Mouse (Mus musculus) Muller cell, postnatal 12 days (primary cell): ENCODE measurements around the gene Arhgap8.

ENCODE experiments used
- DNase-seq: peaks from one replicate; pipeline ENCODE4 v3.0.0-alpha.2; 2015; ENCODE audit errors: inconsistent ontology term

The Arhgap8 gene

DNA sequence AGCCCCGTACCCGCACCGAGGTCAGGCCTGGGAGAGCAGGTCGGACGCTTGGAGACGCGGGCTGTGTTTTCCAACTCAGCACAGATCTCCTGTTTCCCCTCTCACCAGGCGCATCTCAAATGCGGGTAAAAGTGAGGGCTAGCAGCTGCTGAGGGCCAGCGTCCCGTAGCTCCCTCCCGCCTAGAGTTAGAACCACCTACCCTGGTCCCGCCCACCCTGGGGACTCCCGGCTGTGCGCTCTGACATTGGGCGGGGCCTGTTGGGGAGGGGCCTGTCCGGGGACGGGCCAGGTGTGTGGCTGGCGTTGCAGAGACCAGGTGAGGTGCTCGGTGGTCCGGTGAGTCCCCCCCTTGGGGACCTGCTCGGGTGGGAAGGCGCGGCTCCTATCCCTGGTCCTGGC, at the start of gene Arhgap8:
Arhgap8 (plus strand) TSS at position 262 of the 400 bp plus-strand sequence.
- DNase-seq, result peak; percentile 7

DNA sequence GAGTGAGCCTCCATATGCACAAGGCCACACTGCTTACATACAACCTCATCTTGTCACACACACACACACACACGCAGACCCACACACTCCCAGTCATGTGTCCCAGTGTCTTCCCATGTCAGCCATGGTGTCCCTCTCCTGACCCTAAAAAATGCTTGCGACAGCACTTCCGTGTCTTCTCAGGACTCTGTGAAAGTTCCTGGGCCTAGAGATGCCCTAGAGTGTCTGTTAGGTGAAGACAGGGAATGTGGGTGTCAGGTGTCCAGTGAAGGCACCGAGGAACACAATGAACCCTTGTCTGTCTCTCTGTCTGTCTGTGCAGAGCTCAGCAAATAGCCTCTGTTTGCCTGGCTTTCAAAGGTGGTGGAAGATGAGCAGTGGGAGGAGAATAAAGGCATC, 49.2 kb upstream of the Arhgap8 start:
- DNase-seq, result no peak

DNA sequence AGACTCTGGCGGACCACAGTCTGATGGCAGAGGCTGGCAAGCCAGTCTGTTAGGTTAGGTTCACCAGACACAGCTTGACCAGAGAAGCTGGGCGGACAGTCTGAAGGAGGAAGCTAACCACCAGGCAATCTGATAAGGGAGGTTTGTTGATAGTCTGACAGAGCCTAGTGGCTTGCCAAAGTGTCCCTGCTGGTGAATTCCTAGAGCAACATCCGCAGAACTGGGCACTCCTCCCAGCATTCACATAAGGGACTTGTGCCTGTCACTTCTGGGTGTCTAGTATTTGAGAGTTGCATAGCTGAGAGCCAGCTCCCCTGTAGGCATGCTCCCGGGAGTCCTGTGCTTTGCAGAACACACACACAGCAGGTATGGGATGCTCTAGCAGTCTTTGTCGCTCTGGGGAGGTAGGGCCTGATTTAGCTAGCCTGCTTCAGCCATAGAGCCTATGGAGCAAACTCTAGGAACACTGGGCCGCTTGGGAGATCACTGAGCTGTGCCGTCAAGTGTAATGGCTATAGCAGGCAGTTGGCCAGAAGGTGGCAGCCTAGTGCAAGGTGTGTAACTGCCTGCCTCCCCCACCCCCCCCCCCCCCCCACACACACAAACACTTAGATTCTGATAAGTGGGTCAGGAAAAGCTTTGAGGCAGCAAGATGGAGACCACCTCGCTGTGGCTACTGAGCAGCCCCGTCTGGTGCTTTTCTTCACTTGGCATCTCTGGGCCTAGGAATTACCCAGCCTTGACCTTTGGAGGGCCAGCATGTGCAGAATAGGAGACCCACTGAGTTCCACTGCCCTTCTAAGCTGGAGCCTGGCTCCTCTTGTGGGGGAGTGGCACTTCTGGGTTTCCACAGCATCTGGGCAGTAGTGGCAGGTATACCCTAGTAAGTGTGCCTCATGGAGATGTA, 48.2 kb upstream of the Arhgap8 start:
- DNase-seq, result peak; percentile 68

DNA sequence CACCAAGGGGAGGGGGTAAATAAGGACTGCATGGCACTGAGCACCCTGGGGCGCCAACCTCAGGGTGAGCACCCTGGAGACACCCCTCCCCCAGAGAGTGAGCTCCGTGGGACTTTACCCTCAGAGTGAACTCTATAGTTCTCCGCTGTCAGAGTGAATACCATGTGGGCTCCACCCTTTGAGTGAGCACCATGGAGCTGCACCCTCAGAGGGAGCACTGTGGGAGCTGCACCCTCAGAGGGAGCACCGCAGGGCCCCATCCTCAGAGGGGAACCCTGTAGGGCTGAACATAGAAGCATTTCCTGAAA, 47.6 kb upstream of the Arhgap8 start:
- DNase-seq, result no peak

DNA sequence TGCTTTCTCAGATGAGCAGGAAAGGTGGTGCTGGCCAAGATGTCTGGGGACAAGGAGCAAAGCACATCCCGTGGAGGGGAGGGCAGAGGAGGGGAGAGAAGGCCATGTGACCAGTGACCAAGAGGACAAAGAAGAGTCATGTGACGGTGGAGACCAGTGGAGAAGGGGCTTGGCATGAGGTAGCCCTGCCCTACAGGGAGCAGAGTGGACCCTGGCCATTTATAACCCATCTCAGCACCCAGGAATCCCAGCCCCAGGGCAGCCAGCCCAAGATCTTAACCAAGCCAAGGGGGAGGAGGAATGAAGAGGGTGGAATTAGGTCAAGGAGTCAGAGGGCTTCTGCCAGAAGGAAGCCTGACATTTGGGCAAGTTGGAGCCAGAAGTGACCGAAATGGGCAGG, 47.2 kb upstream of the Arhgap8 start:
- DNase-seq, result no peak

GRCm38 (mm10) chr15:84674329-84675067, 45.4 kb upstream of the Arhgap8 start:
- DNase-seq, result no peak

GRCm38 (mm10) chr15:84675317-84675716, 44.5 kb upstream of the Arhgap8 start:
- no peak for DNase-seq

DNA sequence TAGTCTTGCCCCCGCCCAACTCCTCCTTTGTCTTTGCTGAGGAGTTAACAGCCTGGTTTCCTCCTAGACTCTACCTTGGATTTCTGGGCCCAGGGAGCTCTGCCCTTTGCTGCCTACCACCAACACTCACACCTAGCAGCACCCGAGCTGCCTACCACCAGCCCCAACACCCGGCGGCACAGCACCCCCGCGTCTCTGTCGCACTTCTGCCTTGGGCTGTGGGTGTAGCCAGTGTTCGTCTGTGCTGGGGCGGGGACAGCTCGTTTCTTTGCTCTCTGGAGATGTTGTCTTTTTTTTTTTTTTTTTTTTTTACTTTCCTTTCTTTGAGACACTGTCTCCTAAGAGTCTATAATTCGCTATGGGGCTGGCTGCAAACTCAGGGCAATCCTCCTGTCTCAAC, 41.9 kb upstream of the Arhgap8 start:
- DNase-seq, result no peak

- no peak for DNase-seq
Measured at GRCm38 (mm10) chr15:84679090-84679489, 40.8 kb upstream of the Arhgap8 start.

DNA sequence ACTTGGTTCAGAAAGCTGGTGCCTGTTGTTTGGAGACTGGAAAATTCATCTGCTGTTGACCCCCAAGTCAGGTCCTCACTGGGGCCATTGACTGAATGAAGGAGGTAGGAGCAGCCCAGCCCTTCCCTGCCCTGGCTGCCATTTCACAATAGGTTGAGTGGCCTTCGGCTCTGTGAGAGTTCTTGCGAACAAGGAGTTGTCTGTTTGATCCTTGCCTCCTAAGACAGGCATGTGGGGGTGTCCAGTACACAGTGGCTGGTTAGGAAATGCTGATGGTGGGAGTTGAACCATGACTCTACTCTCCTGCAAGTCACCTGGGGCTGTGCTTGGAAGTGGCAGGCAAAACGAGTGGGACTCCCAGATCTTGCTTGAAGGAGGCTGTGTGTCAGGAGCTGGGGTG, 40.1 kb upstream of the Arhgap8 start:
- no peak for DNase-seq

DNA sequence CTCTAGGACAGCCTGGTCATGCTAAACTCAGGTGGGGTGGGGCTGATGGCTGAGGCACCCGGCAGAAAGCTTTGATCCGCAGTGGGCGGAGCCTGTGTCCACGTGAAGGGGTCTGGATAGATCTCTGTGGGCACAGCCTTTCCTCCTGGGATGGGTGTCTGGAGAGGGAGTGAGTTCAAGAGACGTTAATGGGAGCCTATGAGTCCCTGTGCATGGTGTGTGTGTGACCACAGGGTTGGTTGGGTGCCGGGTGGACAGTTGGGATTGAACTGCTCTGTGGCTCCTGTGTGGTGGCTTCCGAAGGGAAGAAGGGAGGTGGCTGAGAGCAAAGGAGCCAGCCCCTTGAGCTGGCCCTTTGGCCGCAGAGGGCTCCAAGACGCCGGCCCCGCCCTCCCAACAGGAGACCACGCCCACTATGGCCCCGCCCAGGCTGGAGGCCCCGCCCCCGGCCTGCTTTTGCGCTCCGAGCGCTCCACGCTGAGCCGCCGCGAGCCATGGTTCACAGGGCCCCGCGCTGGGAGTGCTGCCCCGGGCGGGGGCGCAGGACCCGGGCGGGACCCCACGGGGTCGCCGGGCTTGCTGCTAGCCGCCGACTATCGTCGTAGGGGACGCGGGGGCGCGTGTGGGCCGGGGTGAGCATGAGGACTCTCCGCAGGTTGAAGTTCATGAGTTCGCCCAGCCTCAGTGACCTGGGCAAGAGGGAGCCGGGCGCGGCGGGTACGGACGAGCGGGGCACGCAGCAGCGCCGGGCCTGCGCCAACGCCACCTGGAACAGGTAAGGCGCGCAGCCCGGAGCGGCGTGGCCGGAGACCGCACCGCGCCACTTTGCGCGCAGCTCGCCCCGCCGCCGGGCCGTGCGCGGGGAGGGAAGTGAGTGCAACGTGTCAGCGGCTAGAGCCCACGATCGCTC, 39.1 kb upstream of the Arhgap8 start:
- peak; percentile 79 for DNase-seq

- DNase-seq, result peak; percentile 69
Measured at GRCm38 (mm10) chr15:84681455-84682193, 38.2 kb upstream of the Arhgap8 start.

GRCm38 (mm10) chr15:84682206-84682605, 37.6 kb upstream of the Arhgap8 start:
- no peak for DNase-seq

GRCm38 (mm10) chr15:84682821-84683220, 37.0 kb upstream of the Arhgap8 start:
- DNase-seq, result no peak

GRCm38 (mm10) chr15:84684520-84684919, 35.3 kb upstream of the Arhgap8 start:
- no peak for DNase-seq

DNA sequence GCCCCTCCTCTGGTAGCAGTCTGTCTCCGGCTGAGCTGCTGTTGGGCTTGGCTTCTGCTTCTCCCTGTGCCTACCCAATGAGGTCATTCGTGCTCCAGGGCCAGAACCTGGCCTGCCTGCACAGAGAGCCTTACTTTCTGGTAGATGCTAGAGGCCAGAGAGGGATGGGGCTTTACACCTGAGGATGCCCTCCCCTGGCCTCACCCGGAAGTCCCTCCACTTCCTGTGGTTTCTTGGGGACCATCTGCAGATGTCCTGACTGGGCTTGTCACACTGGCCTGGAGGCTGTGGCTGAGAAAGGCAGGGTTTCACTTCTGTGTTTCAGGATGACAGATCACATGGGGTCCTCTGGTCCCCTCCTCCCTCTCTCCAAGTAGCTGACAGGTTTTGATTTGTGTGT, 34.4 kb upstream of the Arhgap8 start:
- DNase-seq, result no peak

DNA sequence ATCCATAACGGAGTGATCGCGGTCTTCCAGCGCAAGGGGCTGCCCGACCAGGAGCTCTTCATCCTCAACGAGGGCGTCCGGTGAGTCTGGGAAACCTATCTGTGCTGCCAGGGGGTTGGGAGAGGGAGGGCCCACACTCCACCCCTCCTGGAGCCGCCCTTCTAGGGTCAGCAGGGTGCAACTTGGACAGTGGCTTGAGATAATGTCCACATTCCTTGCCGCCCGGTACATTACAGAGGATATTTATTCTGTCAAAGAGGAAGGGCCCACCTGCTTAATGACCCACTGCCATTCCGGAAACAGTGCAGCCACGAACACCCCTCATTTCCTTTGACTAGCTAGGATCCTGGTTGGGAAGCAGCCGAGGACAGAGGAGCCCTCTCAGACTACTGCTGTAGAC, 31.9 kb upstream of the Arhgap8 start:
- no peak for DNase-seq

- DNase-seq, result no peak
Measured at GRCm38 (mm10) chr15:84689356-84689755, 30.5 kb upstream of the Arhgap8 start.

- DNase-seq, result no peak
Measured at GRCm38 (mm10) chr15:84691513-84691912, 28.3 kb upstream of the Arhgap8 start.

DNA sequence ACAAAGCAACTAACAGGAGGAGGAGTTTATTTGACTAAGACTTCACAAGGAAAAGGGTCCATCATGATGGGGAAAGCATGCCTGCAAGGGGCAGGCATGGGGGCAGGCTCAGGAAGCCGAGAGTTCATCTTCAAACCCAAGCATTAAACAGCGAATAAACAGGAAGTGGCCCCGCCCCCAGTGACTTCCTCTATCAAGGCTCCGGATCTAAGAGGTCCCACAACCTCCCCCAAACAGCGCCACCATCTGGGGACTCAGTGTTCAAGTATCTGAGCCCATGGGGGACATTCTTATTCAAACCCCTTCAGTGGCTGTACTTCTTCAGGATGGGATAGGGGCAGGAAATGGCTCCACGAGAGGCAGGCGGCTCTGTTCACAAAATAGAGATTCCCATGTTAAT, 27.2 kb upstream of the Arhgap8 start:
- no peak for DNase-seq

DNA sequence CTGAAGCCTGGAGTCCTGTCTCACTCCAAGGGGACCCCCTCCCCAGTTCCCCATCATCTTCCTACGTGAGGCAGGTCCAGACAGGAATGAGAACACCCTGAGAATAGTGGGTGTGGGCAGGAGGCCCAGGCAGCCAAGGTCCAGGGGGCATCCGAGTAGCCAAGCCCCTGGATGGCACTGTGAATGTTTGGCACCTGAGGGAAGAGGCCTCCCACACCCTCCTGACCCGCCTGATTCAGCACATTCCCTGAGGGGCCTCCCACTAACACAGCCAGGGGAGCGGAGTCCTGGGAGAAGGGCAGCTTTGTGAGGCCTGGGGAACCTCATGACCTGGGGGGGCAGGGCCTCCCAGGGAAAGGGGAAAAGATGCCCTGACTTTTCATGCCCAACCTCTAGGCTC, 23.8 kb upstream of the Arhgap8 start:
- no peak for DNase-seq
